Mouse (Mus musculus) liver (tissue): ENCODE results near the gene Trim65.
"Not testable (repeated sequence)": the region's sequence is repeated elsewhere in the genome, so short reads cannot be mapped to it uniquely, and the experiment has no call there.

ENCODE experiments used
- DNase-seq: peaks from one replicate; pipeline ENCODE4 v3.0.0-alpha.2; 2020; ENCODE audit warnings: mixed read lengths

The Trim65 gene

GRCm38 (mm10) chr11:116106963-116107776, 23.8 kb downstream of the Trim65 start:
- no peak for DNase-seq

- DNase-seq = peak; percentile 59
Measured at GRCm38 (mm10) chr11:116106154-116106962, 24.6 kb downstream of the Trim65 start.

- no peak for DNase-seq
Measured at GRCm38 (mm10) chr11:116105065-116105464, 25.9 kb downstream of the Trim65 start.

GRCm38 (mm10) chr11:116104006-116104646, 26.8 kb downstream of the Trim65 start:
- DNase-seq = peak; percentile 63

GRCm38 (mm10) chr11:116103572-116103971, 27.4 kb downstream of the Trim65 start:
- no peak for DNase-seq

GRCm38 (mm10) chr11:116102472-116102871, 28.5 kb downstream of the Trim65 start:
- no peak for DNase-seq

GRCm38 (mm10) chr11:116101931-116102381, 29.0 kb downstream of the Trim65 start:
- DNase-seq = no peak

- DNase-seq = no peak
Measured at GRCm38 (mm10) chr11:116100839-116101238, 30.1 kb downstream of the Trim65 start.

GRCm38 (mm10) chr11:116100385-116100784, 30.5 kb downstream of the Trim65 start:
- peak; percentile 44 for DNase-seq

GRCm38 (mm10) chr11:116099462-116099861, 31.5 kb downstream of the Trim65 start:
- no peak for DNase-seq

- DNase-seq = no peak
Measured at GRCm38 (mm10) chr11:116098711-116099460, 32.0 kb downstream of the Trim65 start.

GRCm38 (mm10) chr11:116096213-116097108, 34.5 kb downstream of the Trim65 start:
- peak; percentile 67 for DNase-seq

GRCm38 (mm10) chr11:116095573-116095972, 35.4 kb downstream of the Trim65 start:
- no peak for DNase-seq

- peak; percentile 37 for DNase-seq
Measured at GRCm38 (mm10) chr11:116093771-116094565, 37.0 kb downstream of the Trim65 start.

GRCm38 (mm10) chr11:116092959-116093358, 38.0 kb downstream of the Trim65 start:
- not testable (repeated sequence) for DNase-seq

- DNase-seq = peak; percentile 3
Measured at GRCm38 (mm10) chr11:116091591-116091990, 39.3 kb downstream of the Trim65 start.

GRCm38 (mm10) chr11:116089545-116089944, 41.4 kb downstream of the Trim65 start:
- DNase-seq = no peak

- no peak for DNase-seq
Measured at GRCm38 (mm10) chr11:116088741-116089394, 42.1 kb downstream of the Trim65 start.

GRCm38 (mm10) chr11:116088188-116088587, 42.7 kb downstream of the Trim65 start:
- no peak for DNase-seq
